Mouse (Mus musculus) kidney, embryonic 16.5 days (tissue): ENCODE measurements around the gene Pla2g12a. TPM values are rescaled to one million over a fixed set of nuclear protein-coding genes. Genes with fewer than 3 reads are reported as not detected.

Experiments
- ATAC-seq: fragments of 200-750 bp; cut with Nextera tagmentation; 2 replicates; pipeline ENCODE4 v1.8.0; 2017; ENCODE audit warnings: moderate TSS enrichment; ENCODE audit not compliant: low FRiP score, low TSS enrichment
- H3K27ac ChIP-seq: fragments of 300-500 bp; sonication (generic); 2 replicates; pipeline ENCODE4 v1.5.1; 2014; ENCODE audit warnings: low read length
- H3K27me3 ChIP-seq: fragments of 300-500 bp; sonication (generic); 2 replicates; pipeline ENCODE4 v1.6.1; 2014; ENCODE audit warnings: low read length, control low read depth, mixed read lengths; ENCODE audit not compliant: insufficient read depth
- H3K36me3 ChIP-seq: fragments of 300-500 bp; sonication (generic); 2 replicates; pipeline ENCODE4 v1.6.1; 2014; ENCODE audit warnings: low read length, control low read depth, mixed read lengths; ENCODE audit not compliant: insufficient read depth
- H3K4me1 ChIP-seq: fragments of 300-500 bp; sonication (generic); 2 replicates; pipeline ENCODE4 v1.6.1; 2014; ENCODE audit warnings: low read length, control low read depth, mixed read lengths; ENCODE audit not compliant: insufficient read depth
- H3K4me2 ChIP-seq: fragments of 300-500 bp; sonication (generic); replicated peaks from 2 replicates; pipeline ENCODE4 v1.6.1; 2014; ENCODE audit warnings: low read depth, low read length
- H3K4me3 ChIP-seq: fragments of 300-500 bp; sonication (generic); 2 replicates; pipeline ENCODE4 v1.5.1; 2014; ENCODE audit warnings: mild to moderate bottlenecking, low read length
- H3K9ac ChIP-seq: fragments of 300-500 bp; sonication (generic); replicated peaks from 2 replicates; pipeline ENCODE4 v1.6.1; 2014; ENCODE audit warnings: low read length
- H3K9me3 ChIP-seq: fragments of 300-500 bp; sonication (generic); 2 replicates; pipeline ENCODE4 v1.6.1; 2016; ENCODE audit warnings: low read length, control low read depth
- WGBS: fragments of 180-500 bp; shearing (Covaris S2); extraction: QIAGEN DNeasy Blood & Tissue Kit; methylation state at CpG from one replicate; pipeline ENCODE4 v1.1.7; 2014; 5-methylcytosine and 5-hydroxymethylcytosine counted together
- polyA plus RNA-seq: library from polyadenylated mRNA; unstranded; fragments of >200 nt; fragmentation: Nextera tagmentation; extraction: Ambion mirVana; gene quantifications from 2 replicates; pipeline ENCODE4 v1.2.1, GENCODE M21; 2015

The Pla2g12a gene
- 43.0 and 47.5 TPM in 2 replicates for polyA plus RNA-seq

DNA sequence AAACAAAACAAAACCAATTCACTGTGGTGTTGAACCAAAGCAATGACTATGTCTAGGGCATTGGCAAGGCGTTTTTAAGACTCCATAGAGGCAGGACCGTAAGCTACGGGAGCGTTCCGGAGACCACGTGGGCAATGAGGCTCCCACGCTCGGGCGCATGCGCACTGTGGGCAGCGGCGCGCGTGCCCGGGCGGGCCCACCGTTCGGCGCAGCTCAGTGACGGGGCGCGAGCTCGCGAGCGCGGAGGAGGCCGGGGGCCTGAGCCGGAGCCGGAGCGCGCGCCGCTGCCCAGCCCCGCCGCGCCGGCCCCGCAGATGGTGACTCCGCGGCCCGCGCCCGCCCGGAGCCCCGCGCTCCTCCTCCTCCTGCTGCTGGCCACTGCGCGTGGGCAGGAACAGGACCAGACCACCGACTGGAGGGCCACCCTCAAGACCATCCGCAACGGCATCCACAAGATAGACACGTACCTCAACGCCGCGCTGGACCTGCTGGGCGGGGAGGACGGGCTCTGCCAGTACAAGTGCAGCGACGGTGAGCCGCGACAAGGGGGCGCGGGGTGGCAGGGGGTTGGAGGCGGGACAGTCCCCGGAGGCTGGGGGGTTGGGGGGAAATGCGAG is at the start of gene Pla2g12a:
TSS of gene Pla2g12a (plus strand) at position 202 of the 617 bp plus-strand sequence.
- peak within 1 kb of the TSS; percentile 71 for H3K27ac ChIP-seq
- no peaks in the 10 kb centered on the region for H3K9me3 ChIP-seq
- peak; percentile 92 for ATAC-seq
- peak within 1 kb of the TSS; percentile 75 for H3K4me3 ChIP-seq
- no peaks in the 10 kb centered on the region for H3K36me3 ChIP-seq
- H3K27me3 ChIP-seq = no peaks in the 10 kb centered on the region
- peak within 1 kb of the TSS; percentile 92 for H3K4me2 ChIP-seq
- H3K4me1 ChIP-seq = peaks cover 13% of the 10 kb centered on the region
- peak within 1 kb of the TSS; percentile 86 for H3K9ac ChIP-seq
- 0% methylated on average over 60 of the region's 66 CpGs for WGBS

DNA sequence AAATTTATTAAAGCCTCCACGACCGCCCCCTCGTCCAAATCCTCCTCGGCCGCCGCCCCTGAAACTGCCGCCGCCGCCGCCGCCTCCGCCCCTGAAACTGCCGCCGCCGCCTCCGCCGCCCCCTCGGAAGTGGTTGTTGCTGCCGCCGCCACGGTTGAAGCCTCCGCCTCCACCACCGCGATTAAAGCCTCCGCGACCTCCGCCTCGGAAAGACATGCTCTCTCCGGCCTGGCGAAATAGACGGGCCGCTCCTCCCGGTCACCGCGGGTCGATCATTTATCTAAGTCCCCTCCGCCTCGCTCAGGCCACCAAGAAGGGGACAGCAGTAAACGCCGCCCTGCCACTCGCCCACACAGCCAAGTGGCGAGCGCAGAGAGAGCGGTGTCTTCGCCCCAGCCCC is 47.8 kb upstream of the Pla2g12a start:
- H3K27me3 ChIP-seq = no peaks in the 10 kb centered on the region
- H3K4me3 ChIP-seq = peak overlapping the region; percentile 88
- peaks cover 20% of the 10 kb centered on the region for H3K4me1 ChIP-seq
- H3K9ac ChIP-seq = peak overlapping the region; percentile 86
- H3K9me3 ChIP-seq = no peaks in the 10 kb centered on the region
- 1% methylated on average over 38 of the region's 45 CpGs for WGBS
- ATAC-seq = no peak
- peaks cover 10% of the 10 kb centered on the region for H3K36me3 ChIP-seq
- H3K27ac ChIP-seq = peak overlapping the region; percentile 95
- peak overlapping the region; percentile 83 for H3K4me2 ChIP-seq

- Histone ChIP-seq H3K27ac (peak within 1 kb of the TSS; percentile 95), H3K9ac (peak within 1 kb of the TSS; percentile 86), H3K4me1 (peaks cover 22% of the 10 kb centered on the region), H3K4me3 (peak within 1 kb of the TSS; percentile 88), H3K36me3 (peaks cover 8% of the 10 kb centered on the region), H3K4me2 (peak within 1 kb of the TSS; percentile 83), H3K9me3 (no peaks in the 10 kb centered on the region), H3K27me3 (no peaks in the 10 kb centered on the region)
- peak; percentile 93 for ATAC-seq
- WGBS = under 1% methylated on average over 56 of the region's 60 CpGs
Observed at GRCm38 (mm10) chr3:129831035-129831568, 47.3 kb upstream of the Pla2g12a start, which contains the start of gene Gar1. Gar1 (minus strand) TSS chr3:129831396.

GRCm38 (mm10) chr3:129835388-129835934 is 42.9 kb upstream of the Pla2g12a start, which contains the start of gene Cfi:
Cfi (plus strand) TSS chr3:129835884.
- Histone ChIP-seq H3K27ac (peak within 1 kb of the TSS; percentile 91), H3K4me3 (peak within 1 kb of the TSS; percentile 29), H3K9ac (peak within 1 kb of the TSS; percentile 48; the same call in 1 of the 2 replicates), H3K27me3 (no peaks in the 10 kb centered on the region), H3K9me3 (no peaks in the 10 kb centered on the region), H3K36me3 (no peaks in the 10 kb centered on the region), H3K4me2 (peak within 1 kb of the TSS; percentile 52), H3K4me1 (peaks cover 8% of the 10 kb centered on the region; the same call in 1 of the 2 replicates)
- 41% methylated on average over 6 of the region's 6 CpGs for WGBS
- no peak; the same call in 1 of the 2 replicates for ATAC-seq

DNA sequence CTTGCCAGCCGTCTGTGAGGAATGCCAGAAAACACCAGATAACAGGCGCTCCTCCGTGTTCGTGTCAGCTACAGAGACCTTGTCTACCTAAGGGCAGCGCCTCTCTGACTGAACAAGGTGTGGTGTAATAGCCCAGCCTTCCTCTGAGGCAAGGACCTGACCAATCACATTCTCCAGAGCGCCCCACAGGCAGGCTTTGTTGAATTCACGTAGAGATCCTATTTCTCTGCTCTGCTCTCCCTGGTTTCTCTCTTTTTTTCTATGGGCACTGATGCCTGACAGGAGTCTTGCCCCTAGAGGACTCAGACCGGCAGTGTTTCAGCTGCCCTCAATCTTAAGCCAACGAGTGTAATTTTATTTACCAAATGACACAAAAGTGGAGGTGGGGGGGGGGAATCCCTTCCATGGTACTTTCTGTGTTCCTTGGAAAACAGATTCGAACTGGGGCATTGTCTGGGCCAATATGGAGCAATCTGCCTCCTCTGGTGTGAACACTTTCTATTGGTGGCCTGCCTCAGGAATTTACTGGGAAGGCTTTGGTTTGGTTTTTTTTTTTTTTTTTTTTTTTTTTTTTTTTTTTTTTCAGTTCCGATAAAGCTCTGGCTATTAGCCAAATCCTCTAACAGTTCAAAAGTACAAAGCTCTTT is 42.2 kb upstream of the Pla2g12a start:
- peak overlapping the region; percentile 48; the same call in 1 of the 2 replicates for H3K9ac ChIP-seq
- H3K36me3 ChIP-seq = no peaks in the 10 kb centered on the region
- peak; percentile 94 for ATAC-seq
- peak overlapping the region; percentile 29 for H3K4me3 ChIP-seq
- H3K4me1 ChIP-seq = peaks cover 8% of the 10 kb centered on the region; the same call in 1 of the 2 replicates
- peak overlapping the region; percentile 52 for H3K4me2 ChIP-seq
- H3K9me3 ChIP-seq = no peaks in the 10 kb centered on the region
- peak overlapping the region; percentile 91 for H3K27ac ChIP-seq
- no peaks in the 10 kb centered on the region for H3K27me3 ChIP-seq
- 13% methylated on average over 11 of the region's 11 CpGs for WGBS

GRCm38 (mm10) chr3:129836965-129837364 is 41.4 kb upstream of the Pla2g12a start:
- Histone ChIP-seq H3K4me3 (no peak overlapping the region), H3K4me2 (peak overlapping the region; percentile 52; the same call in 1 of the 2 replicates), H3K27me3 (no peaks in the 10 kb centered on the region), H3K27ac (no peak overlapping the region), H3K9me3 (no peaks in the 10 kb centered on the region), H3K36me3 (no peaks in the 10 kb centered on the region), H3K9ac (no peak overlapping the region), H3K4me1 (peaks cover 6% of the 10 kb centered on the region; the same call in 1 of the 2 replicates)
- no peak for ATAC-seq
- 74% methylated on average over 6 of the region's 6 CpGs for WGBS

- no peak overlapping the region for H3K9ac ChIP-seq
- H3K36me3 ChIP-seq = no peaks in the 10 kb centered on the region
- ATAC-seq = no peak
- H3K4me3 ChIP-seq = no peak overlapping the region
- H3K27ac ChIP-seq = no peak overlapping the region
- 46% methylated on average over 7 of the region's 7 CpGs for WGBS
- H3K9me3 ChIP-seq = no peaks in the 10 kb centered on the region
- peaks cover 6% of the 10 kb centered on the region; the same call in 1 of the 2 replicates for H3K4me1 ChIP-seq
- H3K4me2 ChIP-seq = no peak overlapping the region
- H3K27me3 ChIP-seq = no peaks in the 10 kb centered on the region
Observed at GRCm38 (mm10) chr3:129838017-129838416, 40.4 kb upstream of the Pla2g12a start.

- H3K4me2 ChIP-seq = no peak overlapping the region
- H3K4me1 ChIP-seq = no peaks in the 10 kb centered on the region
- no peaks in the 10 kb centered on the region for H3K9me3 ChIP-seq
- H3K27ac ChIP-seq = no peak overlapping the region
- no peaks in the 10 kb centered on the region for H3K36me3 ChIP-seq
- 78% methylated on average over 2 of the region's 2 CpGs for WGBS
- no peak overlapping the region for H3K9ac ChIP-seq
- no peak overlapping the region for H3K4me3 ChIP-seq
- H3K27me3 ChIP-seq = no peaks in the 10 kb centered on the region; the same call in 1 of the 2 replicates
- ATAC-seq = no peak
Observed at GRCm38 (mm10) chr3:129845868-129846267, 32.5 kb upstream of the Pla2g12a start.

DNA sequence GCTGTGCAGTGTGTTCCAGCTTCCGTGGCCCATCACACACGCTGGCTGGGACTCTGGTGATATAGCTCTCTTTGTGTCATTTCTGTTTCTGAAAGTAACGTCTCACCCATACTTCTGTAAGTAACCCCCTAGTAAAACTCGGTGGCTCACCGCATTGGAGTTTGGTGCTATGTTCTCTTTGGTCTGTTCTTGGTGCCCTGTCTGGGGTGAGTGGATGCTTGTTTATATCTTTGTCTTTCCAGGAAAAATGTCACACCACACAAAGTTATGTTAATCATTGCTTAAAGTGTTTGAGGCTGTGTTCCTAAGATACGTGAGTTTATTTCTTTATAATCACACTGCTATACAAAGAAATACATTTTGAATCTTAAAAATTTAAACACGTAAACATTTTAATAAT is 31.6 kb upstream of the Pla2g12a start:
- 76% methylated on average over 7 of the region's 7 CpGs for WGBS
- Histone ChIP-seq H3K36me3 (no peaks in the 10 kb centered on the region), H3K4me3 (no peak overlapping the region), H3K9me3 (no peaks in the 10 kb centered on the region), H3K4me1 (no peaks in the 10 kb centered on the region), H3K27me3 (no peaks in the 10 kb centered on the region; the same call in 1 of the 2 replicates), H3K27ac (no peak overlapping the region), H3K9ac (no peak overlapping the region), H3K4me2 (no peak overlapping the region)
- no peak for ATAC-seq
